Mouse (Mus musculus) spleen, adult 12 weeks (tissue): ENCODE data around the gene Cept1.

Experiments
- DNase-seq: peaks from one replicate; pipeline ENCODE4 v3.0.0; 2022; ENCODE audit warnings: low spot score

The Cept1 gene

GRCm38 (mm10) chr3:106494417-106494950, 53.1 kb downstream of the Cept1 start:
- no peak for DNase-seq

- no peak for DNase-seq
Observed at GRCm38 (mm10) chr3:106493882-106494281, 53.7 kb downstream of the Cept1 start.

- no peak for DNase-seq
Observed at GRCm38 (mm10) chr3:106493202-106493601, 54.4 kb downstream of the Cept1 start.

- DNase-seq = no peak
Observed at GRCm38 (mm10) chr3:106492723-106493122, 54.9 kb downstream of the Cept1 start.

GRCm38 (mm10) chr3:106490239-106490638, 57.4 kb downstream of the Cept1 start:
- no peak for DNase-seq

- DNase-seq = no peak
Observed at GRCm38 (mm10) chr3:106487551-106487950, 60.1 kb downstream of the Cept1 start.

GRCm38 (mm10) chr3:106485810-106486209, 61.8 kb downstream of the Cept1 start:
- no peak for DNase-seq

GRCm38 (mm10) chr3:106484861-106485260, 62.7 kb downstream of the Cept1 start:
- no peak for DNase-seq

GRCm38 (mm10) chr3:106483796-106484405, 63.7 kb downstream of the Cept1 start:
- DNase-seq = no peak

GRCm38 (mm10) chr3:106483297-106483696, 64.3 kb downstream of the Cept1 start:
- no peak for DNase-seq

GRCm38 (mm10) chr3:106482281-106483081, 65.1 kb downstream of the Cept1 start, which contains the start of gene Dennd2d:
Gene Dennd2d (plus strand): TSS chr3:106482405.
- no peak for DNase-seq

GRCm38 (mm10) chr3:106476863-106477262, 70.7 kb downstream of the Cept1 start:
- no peak for DNase-seq

GRCm38 (mm10) chr3:106474210-106474609, 73.4 kb downstream of the Cept1 start:
- no peak for DNase-seq

- no peak for DNase-seq
Observed at GRCm38 (mm10) chr3:106464750-106465149, 82.9 kb downstream of the Cept1 start.

GRCm38 (mm10) chr3:106462493-106462892, 85.1 kb downstream of the Cept1 start:
- DNase-seq = no peak

GRCm38 (mm10) chr3:106462059-106462470, 85.5 kb downstream of the Cept1 start:
- peak; percentile 27 for DNase-seq

GRCm38 (mm10) chr3:106457298-106457869, 90.2 kb downstream of the Cept1 start:
- no peak for DNase-seq

GRCm38 (mm10) chr3:106452616-106453015, 95.0 kb downstream of the Cept1 start:
- no peak for DNase-seq
